ENCODE assay signal across 10 mouse cellular contexts in the genomic region with DNA sequence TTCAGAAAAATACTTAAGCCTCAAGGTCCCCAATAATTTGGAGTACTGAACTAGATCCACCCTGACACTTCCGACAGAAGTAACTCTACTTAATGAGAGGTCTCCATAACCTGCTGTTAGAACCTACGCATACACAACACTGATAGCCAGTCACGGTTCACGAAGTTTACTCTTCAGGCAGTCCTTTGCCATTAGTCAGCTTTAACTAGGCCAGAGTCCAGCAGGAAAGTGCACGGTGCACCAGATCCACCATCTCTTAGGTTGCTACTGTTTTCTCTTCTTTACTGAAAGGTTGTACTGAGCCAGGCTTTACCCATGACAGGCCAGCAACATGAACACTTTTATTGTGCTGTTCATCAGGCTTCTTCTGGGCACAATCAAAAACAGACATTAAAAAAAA.
"Had no signal": no experiment of that assay in that cellular context is flagged by ENCODE, and none has a peak within 500 bp of the region (broad histone marks: within the 10 kb centered on the region; RNA-seq: fewer than 3 reads in every experiment).

No protein-coding gene starts in this region.

- H3K9me3 ChIP-seq: hindbrain, embryonic 15.5 days; limb, embryonic 15.5 days; liver, embryonic 13.5 days; lung, embryonic 15.5 days; midbrain, embryonic 13.5 days had no signal

- H3K4me3 ChIP-seq: hindbrain, embryonic 15.5 days; limb, embryonic 15.5 days; liver, embryonic 13.5 days; lung, embryonic 15.5 days; midbrain, embryonic 13.5 days had no signal

- H3K27me3 ChIP-seq: hindbrain, embryonic 15.5 days; limb, embryonic 15.5 days; liver, embryonic 13.5 days; lung, embryonic 15.5 days; midbrain, embryonic 13.5 days had no signal

- H3K4me2 ChIP-seq: hindbrain, embryonic 15.5 days; limb, embryonic 15.5 days; liver, embryonic 13.5 days; lung, embryonic 15.5 days; midbrain, embryonic 13.5 days had no signal

- DNase-seq: liver, embryonic 13.5 days; liver, postnatal 0 days; lung, postnatal 36 days; right cerebral cortex, postnatal 25 days; thymus, adult 2 months; thymus, postnatal 25 days had no signal

- H3K4me1 ChIP-seq: hindbrain, embryonic 15.5 days; limb, embryonic 15.5 days; liver, embryonic 13.5 days; lung, embryonic 15.5 days; midbrain, embryonic 13.5 days had no signal

- H3K27ac ChIP-seq: hindbrain, embryonic 15.5 days; limb, embryonic 15.5 days; liver, embryonic 13.5 days; lung, embryonic 15.5 days; midbrain, embryonic 13.5 days had no signal

- H3K9ac ChIP-seq: hindbrain, embryonic 15.5 days; limb, embryonic 15.5 days; liver, embryonic 13.5 days; liver, postnatal 0 days; lung, embryonic 15.5 days; midbrain, embryonic 13.5 days had no signal

- ATAC-seq: liver, postnatal 0 days; midbrain, embryonic 13.5 days had no signal
